Mouse (Mus musculus): ENCODE measurements at regions not wholly inside any gene's neighbourhood (a gene's known extent, or its start where the extent isn't known, plus 50 kb on each side); places are given as distances from the start of the nearest gene placed in this dataset.

GRCm38 (mm10) chr8:15394722-15395115 is 348.8 kb upstream of the BB014433 start:
- no peak for DNase-seq (ENCODE audit: low read depth, low spot score)

DNA sequence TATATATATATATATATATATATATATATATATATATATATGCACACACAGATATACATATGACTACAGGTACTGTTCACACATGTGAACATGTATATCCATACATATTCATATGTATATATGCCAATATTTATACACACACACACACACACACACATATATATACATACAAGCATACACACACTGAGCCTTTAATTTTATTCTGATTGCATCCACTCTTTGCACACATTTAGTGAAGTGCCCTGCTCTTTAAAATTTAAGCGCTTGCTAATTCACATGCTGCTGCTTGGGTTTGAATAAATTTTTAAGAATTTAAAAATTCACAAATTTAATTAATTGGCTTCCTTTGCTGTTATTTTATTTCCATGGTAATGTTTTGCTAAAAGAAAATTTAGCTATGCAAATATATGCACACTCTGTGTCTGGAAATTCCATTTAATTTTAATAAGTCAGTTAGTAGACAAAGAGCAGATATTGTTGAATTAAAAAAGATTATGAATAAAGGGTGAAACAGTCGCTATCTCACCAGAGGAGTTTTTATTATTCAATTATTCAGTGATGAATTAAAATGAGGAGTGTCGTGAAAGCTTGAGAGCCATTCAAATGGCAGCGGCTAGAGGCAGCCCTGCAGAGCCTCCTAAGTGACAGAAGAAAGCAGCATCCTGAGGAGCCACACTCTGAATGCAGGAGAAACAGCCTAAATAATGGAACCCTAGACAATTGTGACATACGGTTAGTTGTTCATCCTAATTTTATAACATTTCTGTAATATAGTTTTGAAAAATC is 348.3 kb upstream of the BB014433 start:
- Histone ChIP-seq H3K27ac (ENCODE audit: control insufficient read depth, low read depth, low read length) (no peak overlapping the region), H3K9me3 (replicated peaks; ENCODE audit: insufficient read depth, low read length) (no peaks in the 10 kb centered on the region), H3K9ac (ENCODE audit: control insufficient read depth, low read depth, low read length, poor library complexity, severe bottlenecking) (no peak overlapping the region), H3K4me1 (ENCODE audit: control insufficient read depth in 1 of 2, insufficient read depth in 2 of 2, low read length in 2 of 2) (no peaks in the 10 kb centered on the region), H3K4me3 (ENCODE audit: control insufficient read depth in 1 of 2, insufficient read depth in 1 of 2, low read depth in 2 of 2, low read length in 2 of 2) (no peak overlapping the region), H3K27me3 (ENCODE audit: control insufficient read depth in 1 of 2, insufficient read depth in 2 of 2, low read length in 2 of 2) (no peaks in the 10 kb centered on the region), H3K36me3 (ENCODE audit: control insufficient read depth in 1 of 2, insufficient read depth in 2 of 2, low read length in 2 of 2) (no peaks in the 10 kb centered on the region), H3K79me2 (ENCODE audit: control insufficient read depth, insufficient read depth, low read length, poor library complexity) (no peaks in the 10 kb centered on the region)
- TF ChIP-seq UBTF (IDR thresholded peaks at IDR 0.05; ENCODE audit: borderline replicate concordance, insufficient read depth, low read depth, low read length) (no peak), USF2 (IDR thresholded peaks at IDR 0.05; ENCODE audit: borderline replicate concordance in 1 of 2, insufficient read depth in 1 of 2, low read depth in 1 of 2, low read length in 2 of 2) (no peak), TCF12 (IDR thresholded peaks at IDR 0.05; ENCODE audit: low read depth, low read length) (no peak), ZMIZ1 (IDR thresholded peaks at IDR 0.05; ENCODE audit: low read depth, low read length) (no peak), ZNF384 (IDR thresholded peaks at IDR 0.05; ENCODE audit: low read depth, low read length) (no peak), RAD21 (IDR thresholded peaks at IDR 0.05; ENCODE audit: low read depth, low read length) (no peak), CTCF (IDR thresholded peaks at IDR 0.05 in 2 of 3, conservative IDR thresholded peaks at IDR 0.05 in 1 of 3; ENCODE audit: control insufficient read depth in 1 of 3, insufficient read depth in 1 of 3, low read depth in 2 of 3, low read length in 3 of 3, poor library complexity in 1 of 3, severe bottlenecking in 1 of 3) (no peak)
- no peak for DNase-seq (ENCODE audit: low read depth, low spot score)

More at GRCm38 (mm10) chr8:15394722-15395115, 348.8 kb upstream of the BB014433 start:
- Histone ChIP-seq H3K27me3 (ENCODE audit: control insufficient read depth in 1 of 2, insufficient read depth in 2 of 2, low read length in 2 of 2) (no peaks in the 10 kb centered on the region), H3K9ac (ENCODE audit: control insufficient read depth, low read depth, low read length, poor library complexity, severe bottlenecking) (no peak overlapping the region), H3K9me3 (replicated peaks; ENCODE audit: insufficient read depth, low read length) (no peaks in the 10 kb centered on the region), H3K36me3 (ENCODE audit: control insufficient read depth in 1 of 2, insufficient read depth in 2 of 2, low read length in 2 of 2) (no peaks in the 10 kb centered on the region), H3K4me1 (ENCODE audit: control insufficient read depth in 1 of 2, insufficient read depth in 2 of 2, low read length in 2 of 2) (no peaks in the 10 kb centered on the region), H3K27ac (ENCODE audit: control insufficient read depth, low read depth, low read length) (no peak overlapping the region), H3K4me3 (ENCODE audit: control insufficient read depth in 1 of 2, insufficient read depth in 1 of 2, low read depth in 2 of 2, low read length in 2 of 2) (no peak overlapping the region), H3K79me2 (ENCODE audit: control insufficient read depth, insufficient read depth, low read length, poor library complexity) (no peaks in the 10 kb centered on the region)
- TF ChIP-seq CHD1 (IDR thresholded peaks at IDR 0.05; ENCODE audit: low read depth, low read length) (no peak), MXI1 (IDR thresholded peaks at IDR 0.05; ENCODE audit: low read depth, low read length) (no peak), RAD21 (IDR thresholded peaks at IDR 0.05; ENCODE audit: low read depth, low read length) (no peak), USF1 (IDR thresholded peaks at IDR 0.05; ENCODE audit: low read depth, low read length) (no peak), GABPA (IDR thresholded peaks at IDR 0.05; ENCODE audit: low read depth, low read length) (no peak), MEF2A (IDR thresholded peaks at IDR 0.05; ENCODE audit: extremely low read depth, insufficient replicate concordance, low read depth, low read length, poor library complexity, severe bottlenecking) (no peak), RCOR1 (IDR thresholded peaks at IDR 0.05; ENCODE audit: low read depth, low read length) (no peak), TBP (IDR thresholded peaks at IDR 0.05; ENCODE audit: low read depth, low read length) (no peak)

All from MEL (cell line).